Mouse (Mus musculus): Measurements from ENCODE around the gene Pex14.

- no peak for TF ChIP-seq CTCF (IDR thresholded peaks at IDR 0.05; ENCODE audit: low read depth, low read length)
- TF ChIP-seq POLR2A (IDR thresholded peaks at IDR 0.05; ENCODE audit: extremely low read depth, insufficient read depth, low read length): no peak
Observed at GRCm38 (mm10) chr4:149138515-149138914, 38.8 kb upstream of the Pex14 start.

Measured in liver, adult 2 months (tissue).